25 mouse cellular contexts compared by ENCODE assay signal in the genomic region with DNA sequence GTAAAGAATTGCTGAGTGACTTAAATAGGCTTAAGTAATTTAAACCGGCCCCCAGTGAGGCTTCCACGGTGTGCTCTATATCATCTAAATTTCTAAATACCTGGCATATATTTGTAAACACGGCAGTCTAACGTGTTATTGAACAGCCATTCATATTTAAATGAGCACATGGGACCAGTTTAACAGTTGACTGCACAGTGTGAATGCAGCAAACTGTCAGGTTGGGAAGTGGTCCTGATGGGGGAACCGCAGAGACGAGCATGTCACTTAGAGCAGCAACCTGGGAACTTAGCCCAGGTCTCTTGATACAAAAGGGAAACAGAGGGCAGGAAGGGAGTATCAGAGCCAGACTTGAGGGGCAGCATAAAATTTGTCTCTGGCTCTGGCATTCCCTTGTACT. TPM values are rescaled to one million over a fixed set of nuclear protein-coding genes. Genes with fewer than 3 reads are reported as not detected.
DNase-seq lines count a peak whose midpoint lies in the region; ATAC-seq lines count a peak whose summit lies in the region.
"Had no signal": no experiment of that assay in that cellular context is flagged by ENCODE, and none has a peak within 500 bp of the region (broad histone marks: within the 10 kb centered on the region; RNA-seq: fewer than 3 reads in every experiment).

No protein-coding gene starts in this region.

- H3K4me1 ChIP-seq in forebrain, embryonic 12.5 days: peaks cover 11% of the 10 kb centered on the region; the same call in 1 of the 2 replicates
- peaks cover 8% of the 10 kb centered on the region; the same call in 1 of the 2 replicates for H3K4me1 ChIP-seq in forebrain, embryonic 15.5 days
- H3K4me1 ChIP-seq in midbrain, embryonic 10.5 days: peaks cover 8% of the 10 kb centered on the region
- H3K4me1 ChIP-seq: intestine, embryonic 15.5 days had no signal

- intact Hi-C loops in left cerebral cortex, postnatal 10 days (cut with DNase I): no loop called here

- ATAC-seq in forebrain, embryonic 12.5 days (ENCODE audit: low FRiP score): peak; percentile 83
- peak; percentile 85 for ATAC-seq in forebrain, embryonic 15.5 days (replicated peaks)
- ATAC-seq: CD4-positive, CD25-positive, alpha-beta regulatory T cell, adult 4 months; hindbrain, embryonic 16.5 days; intestine, embryonic 15.5 days had no signal

- WGBS in forebrain, embryonic 12.5 days: 14% methylated on average over 6 of the region's 6 CpGs
- 7% methylated on average over 6 of the region's 6 CpGs for WGBS in forebrain, embryonic 15.5 days
- 51% methylated on average over 6 of the region's 6 CpGs for WGBS in midbrain, embryonic 10.5 days

- H3K4me2 ChIP-seq in forebrain, embryonic 12.5 days: no peak overlapping the region
- no peak overlapping the region for H3K4me2 ChIP-seq in forebrain, embryonic 15.5 days (replicated peaks)
- H3K4me2 ChIP-seq: heart, embryonic 11.5 days; hindbrain, embryonic 13.5 days; intestine, embryonic 15.5 days had no signal

- H3K9ac ChIP-seq in forebrain, embryonic 12.5 days: no peak overlapping the region
- no peak overlapping the region for H3K9ac ChIP-seq in forebrain, embryonic 15.5 days (replicated peaks)
- H3K9ac ChIP-seq: hindbrain, embryonic 13.5 days; intestine, embryonic 15.5 days had no signal

- no peaks in the 10 kb centered on the region for H3K36me3 ChIP-seq in forebrain, embryonic 12.5 days (replicated peaks)
- H3K36me3 ChIP-seq in forebrain, embryonic 15.5 days: no peaks in the 10 kb centered on the region
- H3K36me3 ChIP-seq in midbrain, embryonic 10.5 days: no peaks in the 10 kb centered on the region
- H3K36me3 ChIP-seq: hindbrain, embryonic 13.5 days; intestine, embryonic 15.5 days had no signal

- peaks cover 29% of the 10 kb centered on the region for H3K27me3 ChIP-seq in forebrain, embryonic 12.5 days
- H3K27me3 ChIP-seq in forebrain, embryonic 15.5 days: peaks cover 4% of the 10 kb centered on the region; the same call in 1 of the 2 replicates
- peaks cover 21% of the 10 kb centered on the region for H3K27me3 ChIP-seq in midbrain, embryonic 10.5 days (ENCODE audit: low read depth, poor library complexity, severe bottlenecking)
- H3K27me3 ChIP-seq: intestine, embryonic 15.5 days had no signal

- H3K9me3 ChIP-seq in forebrain, embryonic 12.5 days: no peaks in the 10 kb centered on the region
- H3K9me3 ChIP-seq in forebrain, embryonic 15.5 days: no peaks in the 10 kb centered on the region
- H3K9me3 ChIP-seq in midbrain, embryonic 10.5 days (replicated peaks): no peaks in the 10 kb centered on the region
- H3K9me3 ChIP-seq: intestine, embryonic 15.5 days had no signal

- H3K27ac ChIP-seq in forebrain, embryonic 12.5 days: no peak overlapping the region
- no peak overlapping the region for H3K27ac ChIP-seq in forebrain, embryonic 15.5 days (replicated peaks)
- no peak overlapping the region for H3K27ac ChIP-seq in midbrain, embryonic 10.5 days (replicated peaks)
- H3K27ac ChIP-seq: heart, adult 2 months; hindbrain, embryonic 13.5 days; intestine, embryonic 15.5 days had no signal

- peak; percentile 49 for DNase-seq in retina, embryonic 14.5 days (ENCODE audit: low spot score)
- DNase-seq in retina, postnatal 1 day: no peak
- DNase-seq in midbrain, embryonic 10.5 days (ENCODE audit: low spot score): no peak
- no peak for DNase-seq in left cerebral cortex, adult 18-20 months (ENCODE audit: low spot score in 2 of 2)
- no peak for DNase-seq in left cerebral cortex, postnatal 10 days (ENCODE audit: extremely low spot score in 1 of 2, low spot score in 2 of 2)
- DNase-seq: adrenal gland, postnatal 10 days; adrenal gland, postnatal 36 days; cerebellum, adult 11 months; cerebellum, adult 8-10 months; cerebellum, postnatal 10 days; cerebellum, postnatal 36 days; gastrocnemius, postnatal 25 days; heart, adult 2 months; kidney, adult 11 months; kidney, adult 8-10 months had no signal

- no peak overlapping the region for H3K4me3 ChIP-seq in forebrain, embryonic 12.5 days (replicated peaks)
- no peak overlapping the region for H3K4me3 ChIP-seq in forebrain, embryonic 15.5 days
- no peak overlapping the region for H3K4me3 ChIP-seq in midbrain, embryonic 10.5 days
- H3K4me3 ChIP-seq: heart, adult 2 months; hindbrain, embryonic 13.5 days; intestine, embryonic 15.5 days had no signal

RNA-seq across cellular contexts. Expression of a gene that starts 25.0 kb away (rescaled TPM):
- 0.43 TPM in 1 of 2 replicates, not detected in the other for polyA plus RNA-seq in forebrain, embryonic 12.5 days (2016; fragmentation: Nextera tagmentation; extraction: Ambion mirVana)
- 0.60 and 0.89 TPM in 2 replicates for polyA plus RNA-seq in forebrain, embryonic 15.5 days (2015; fragmentation: Nextera tagmentation; extraction: Ambion mirVana)
- polyA plus RNA-seq in midbrain, embryonic 10.5 days (2016; fragmentation: Nextera tagmentation; extraction: Ambion mirVana): 0.05 TPM in 1 of 2 replicates, not detected in the other
- 1 to 10 TPM in 1 of 2 experiments, under 1 TPM in 1; 0.75 to 1.1 TPM for total RNA-seq in left cerebral cortex, adult 18-20 months (2021)
- under 1 TPM; 0.32 to 0.34 TPM for total RNA-seq in left cerebral cortex, postnatal 10 days (2021)
- total RNA-seq: adrenal gland, postnatal 36 days; heart, postnatal 25 days; MEL had no signal
- polyA plus RNA-seq: embryonic facial prominence, embryonic 11.5 days had no signal
